Mouse (Mus musculus) heart, embryonic 15.5 days (tissue): ENCODE results near the gene Cstf2. TPM values are rescaled to one million over a fixed set of nuclear protein-coding genes. Genes with fewer than 3 reads are reported as not detected.

ENCODE experiments used
- ATAC-seq: fragments of 200-750 bp; cut with Nextera tagmentation; replicated peaks from 2 replicates; pipeline ENCODE4 v1.8.0; 2017; ENCODE audit warnings: low read depth, moderate TSS enrichment; ENCODE audit not compliant: insufficient number of reproducible peaks, insufficient read depth, low FRiP score
- H3K27ac ChIP-seq: fragments of 300-500 bp; sonication (generic); 2 replicates; pipeline ENCODE4 v1.5.1; 2015; ENCODE audit warnings: mild to moderate bottlenecking, inconsistent platforms
- H3K27me3 ChIP-seq: fragments of 300-500 bp; sonication (generic); 2 replicates; pipeline ENCODE4 v1.6.1; 2015; ENCODE audit warnings: inconsistent platforms
- H3K36me3 ChIP-seq: fragments of 300-500 bp; sonication (generic); 2 replicates; pipeline ENCODE4 v1.6.1; 2015; ENCODE audit warnings: mild to moderate bottlenecking, inconsistent platforms
- H3K4me1 ChIP-seq: fragments of 300-500 bp; sonication (generic); replicated peaks from 2 replicates; pipeline ENCODE4 v1.6.1; 2015; ENCODE audit warnings: inconsistent platforms
- H3K4me2 ChIP-seq: fragments of 300-500 bp; sonication (generic); 2 replicates; pipeline ENCODE4 v1.6.1; 2015; ENCODE audit warnings: inconsistent platforms, mild to moderate bottlenecking, moderate library complexity
- H3K4me3 ChIP-seq: fragments of 300-500 bp; sonication (generic); 2 replicates; pipeline ENCODE4 v1.5.1; 2015; ENCODE audit warnings: mild to moderate bottlenecking, inconsistent platforms
- H3K9ac ChIP-seq: fragments of 300-500 bp; sonication (generic); 2 replicates; pipeline ENCODE4 v1.6.1; 2015; ENCODE audit warnings: mild to moderate bottlenecking, inconsistent platforms
- H3K9me3 ChIP-seq: fragments of 300-500 bp; sonication (generic); replicated peaks from 2 replicates; pipeline ENCODE4 v1.6.1; 2016; ENCODE audit warnings: inconsistent platforms
- WGBS: fragments of 180-500 bp; shearing (Covaris S2); methylation state at CpG from one replicate; pipeline ENCODE4 v1.1.7; 2015; ENCODE audit warnings: mixed read lengths; 5-methylcytosine and 5-hydroxymethylcytosine counted together
- microRNA-seq: library from miRNA; unstranded; fragments of <30 nt; microRNA quantifications from one replicate; pipeline ENCODE4, GENCODE M21; 2016
- polyA plus RNA-seq: library from polyadenylated mRNA; unstranded; fragments of >200 nt; fragmentation: Nextera tagmentation; extraction: Ambion mirVana; gene quantifications from 2 replicates; pipeline ENCODE4 v1.2.1, GENCODE M21; 2015

Cstf2 gene
- polyA plus RNA-seq, 1 experiment from 2014 or later = 20.4 TPM

DNA sequence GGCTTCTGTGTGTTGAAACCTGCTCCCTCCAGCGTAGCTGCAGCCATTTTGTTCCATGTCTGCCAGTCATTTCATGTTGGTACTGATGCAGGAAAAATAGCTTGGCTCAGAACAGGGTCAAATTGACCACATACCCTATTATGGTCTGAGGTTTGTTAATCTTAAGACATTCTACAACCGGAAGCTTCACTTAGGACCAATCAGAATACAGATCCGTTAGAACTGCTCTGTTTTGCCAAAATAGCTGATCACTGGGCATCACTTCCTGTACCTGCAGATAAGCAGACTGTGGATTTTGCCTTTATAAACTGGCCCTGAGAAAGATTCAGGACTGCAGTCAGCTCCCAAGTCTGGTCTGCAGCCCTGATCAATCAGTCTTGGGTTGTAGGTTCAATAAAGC is 69.6 kb downstream of the Cstf2 start:
- H3K9me3 ChIP-seq = no peaks in the 10 kb centered on the region
- H3K4me3 ChIP-seq = no peak overlapping the region
- no peak for ATAC-seq
- H3K27me3 ChIP-seq = peaks cover 3% of the 10 kb centered on the region; the same call in 1 of the 2 replicates
- no peak overlapping the region for H3K4me2 ChIP-seq
- WGBS = 73% methylated on average over 3 of the region's 3 CpGs
- H3K9ac ChIP-seq = no peak overlapping the region
- no peaks in the 10 kb centered on the region for H3K36me3 ChIP-seq
- no peak overlapping the region for H3K27ac ChIP-seq
- H3K4me1 ChIP-seq = no peaks in the 10 kb centered on the region

DNA sequence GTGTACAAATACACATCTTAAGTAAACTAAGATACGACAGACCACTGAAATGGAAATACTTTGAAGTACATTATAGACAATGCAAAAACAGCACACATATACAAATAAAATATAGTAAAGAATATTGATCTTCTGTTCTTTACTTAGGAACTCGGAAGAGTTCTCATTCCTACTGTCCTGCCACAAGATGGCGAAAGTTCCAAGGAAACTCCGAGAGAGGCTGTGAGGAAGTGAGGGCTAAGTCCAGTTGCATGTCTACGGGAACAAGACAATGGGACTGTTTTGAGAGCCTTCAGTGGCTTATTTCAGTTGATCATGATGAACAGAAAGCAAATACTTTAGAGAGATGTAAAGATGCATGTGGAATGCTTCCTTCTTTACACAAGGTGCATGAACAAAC is 73.3 kb downstream of the Cstf2 start:
- Histone ChIP-seq H3K27ac (no peak overlapping the region), H3K36me3 (no peaks in the 10 kb centered on the region), H3K27me3 (peaks cover 3% of the 10 kb centered on the region; the same call in 1 of the 2 replicates), H3K9ac (no peak overlapping the region), H3K9me3 (no peaks in the 10 kb centered on the region), H3K4me3 (no peak overlapping the region), H3K4me1 (no peaks in the 10 kb centered on the region), H3K4me2 (no peak overlapping the region)
- ATAC-seq = no peak
- WGBS = 32% methylated on average over 5 of the region's 5 CpGs

DNA sequence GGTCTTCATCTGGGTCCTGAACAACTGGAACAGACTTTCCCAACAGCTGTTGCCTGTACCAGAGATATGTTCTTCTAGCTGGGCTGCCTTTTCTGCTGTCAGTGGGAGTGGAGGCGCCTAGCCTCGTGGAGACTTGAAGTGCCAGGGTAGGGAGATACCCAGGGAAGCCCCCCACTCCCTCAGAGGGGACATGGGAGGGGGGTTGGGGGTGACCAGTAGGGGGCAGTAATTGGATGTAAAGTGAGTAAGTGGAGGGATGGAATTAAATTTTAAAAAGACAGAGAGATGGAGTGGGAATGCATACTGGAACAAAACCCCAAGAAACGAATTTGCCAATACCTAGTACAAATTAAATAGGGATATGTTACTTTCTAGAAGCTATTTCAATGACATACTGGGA is 74.8 kb downstream of the Cstf2 start:
- no peaks in the 10 kb centered on the region for H3K9me3 ChIP-seq
- no peaks in the 10 kb centered on the region for H3K27me3 ChIP-seq
- no peak for ATAC-seq
- no peak overlapping the region for H3K9ac ChIP-seq
- H3K36me3 ChIP-seq = no peaks in the 10 kb centered on the region
- WGBS = 43% methylated on average over 3 of the region's 3 CpGs
- no peak overlapping the region for H3K4me2 ChIP-seq
- no peak overlapping the region for H3K4me3 ChIP-seq
- no peak overlapping the region for H3K27ac ChIP-seq
- no peaks in the 10 kb centered on the region for H3K4me1 ChIP-seq

Small RNA genes within 50 kb of the gene (microRNA-seq; reads per million reads assigned to microRNA genes)
- gene Mir3112 = 0.84 reads per million

Other genes with a start within 250 kb of the Cstf2 start
- 0.57 and 0.86 TPM in 2 replicates for gene Tnmd, start 208.2 kb upstream of the Cstf2 start, polyA plus RNA-seq
- gene Tspan6, start 160.8 kb upstream of the Cstf2 start, polyA plus RNA-seq = 98.4 and 100 TPM in 2 replicates
- gene Srpx2, start 150.8 kb upstream of the Cstf2 start, polyA plus RNA-seq = 7.6 and 7.9 TPM in 2 replicates
- 2.2 and 4.4 TPM in 2 replicates for gene Sytl4, start 77.4 kb upstream of the Cstf2 start, polyA plus RNA-seq
- 0.18 and 0.41 TPM in 2 replicates for gene Xkrx, start 102.9 kb downstream of the Cstf2 start, polyA plus RNA-seq
- 0.09 TPM in 1 of 2 replicates, not detected in the other for gene Arl13a, start 128.3 kb downstream of the Cstf2 start, polyA plus RNA-seq
- 0.21 and 0.52 TPM in 2 replicates for gene Nox1, start 162.8 kb downstream of the Cstf2 start, polyA plus RNA-seq
- 37.5 and 39.3 TPM in 2 replicates for gene Trmt2b, start 217.8 kb downstream of the Cstf2 start, polyA plus RNA-seq
- gene Tmem35a, start 236.0 kb downstream of the Cstf2 start, polyA plus RNA-seq = 18.5 and 19.9 TPM in 2 replicates
- gene Cenpi, start 248.9 kb downstream of the Cstf2 start, polyA plus RNA-seq = 22.2 and 26.9 TPM in 2 replicates